Mouse (Mus musculus) kidney, postnatal 10 days (tissue): ENCODE results near the gene BC030867.
A peak's percentile ranks its signal among the peaks of the same experiment; 100 is the strongest.

Experiments used
- DNase-seq: peaks from one replicate; pipeline ENCODE4 v3.0.0; 2021; ENCODE audit warnings: mixed read lengths

Gene BC030867

GRCm38 (mm10) chr11:102248630-102249230 is at the start of gene BC030867:
Gene BC030867, plus strand, starts transcription at chr11:102248882.
- DNase-seq: peak; percentile 96

DNA sequence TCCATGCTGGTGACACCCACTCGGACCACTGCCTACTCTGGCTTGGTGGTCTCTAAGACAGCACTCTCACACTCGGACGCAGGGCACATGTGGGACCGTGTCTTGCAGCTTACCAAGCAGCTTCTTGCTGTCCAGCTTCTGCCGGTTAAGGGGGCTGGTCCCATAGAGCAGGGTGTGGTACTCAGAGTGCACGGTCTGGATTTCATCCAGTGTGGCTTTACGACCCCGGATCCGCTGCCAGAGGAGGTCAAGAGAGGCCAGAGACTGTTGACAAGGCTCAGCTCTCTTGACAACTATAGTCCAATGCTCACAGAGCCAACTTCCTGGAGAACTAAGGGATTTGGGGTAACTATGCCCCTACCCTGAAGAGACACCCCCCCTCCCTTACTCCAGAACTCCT is 48.8 kb upstream of the BC030867 start:
- peak; percentile 53 for DNase-seq

DNA sequence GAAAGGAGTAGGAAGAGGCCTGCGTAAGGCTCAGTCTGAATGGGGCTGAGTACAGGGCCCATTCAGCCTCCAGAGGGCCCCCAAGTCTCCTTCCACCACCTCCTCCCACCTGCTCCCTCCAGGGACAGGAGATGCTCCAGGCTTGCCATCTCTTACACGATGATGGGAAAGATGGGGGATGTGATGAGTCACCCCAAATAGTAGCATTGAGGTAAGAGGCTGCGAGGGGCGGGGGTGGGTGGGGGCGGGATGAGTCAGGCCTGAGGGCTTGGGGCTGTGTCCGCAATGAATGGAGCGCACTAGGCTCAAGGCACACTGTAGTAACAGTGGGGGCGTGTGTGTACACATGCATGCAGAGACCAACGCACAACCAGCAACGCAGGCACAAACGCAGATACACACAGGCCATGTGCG is 47.3 kb upstream of the BC030867 start:
- peak; percentile 24 for DNase-seq

DNA sequence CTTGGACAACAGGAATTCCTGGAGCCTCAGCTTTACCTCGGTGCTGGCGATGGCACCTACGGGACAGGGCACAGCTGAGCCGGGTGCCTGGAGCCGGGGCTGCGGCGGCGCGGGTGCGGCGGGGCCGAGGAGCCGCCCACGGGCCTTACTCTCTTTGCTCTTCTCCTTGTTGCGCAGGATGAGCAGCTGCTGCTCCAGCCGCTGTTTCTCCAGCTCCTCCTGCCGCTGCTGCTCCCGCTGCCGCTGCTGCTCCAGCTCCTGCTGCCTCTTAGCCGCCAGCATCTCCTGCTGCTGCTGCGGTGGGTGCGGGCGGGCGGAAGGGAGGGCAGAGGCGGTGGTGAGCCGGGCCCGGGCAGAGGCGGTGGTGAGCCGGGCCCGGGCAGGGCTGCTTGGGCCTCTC is 42.2 kb upstream of the BC030867 start:
- DNase-seq: no peak

DNA sequence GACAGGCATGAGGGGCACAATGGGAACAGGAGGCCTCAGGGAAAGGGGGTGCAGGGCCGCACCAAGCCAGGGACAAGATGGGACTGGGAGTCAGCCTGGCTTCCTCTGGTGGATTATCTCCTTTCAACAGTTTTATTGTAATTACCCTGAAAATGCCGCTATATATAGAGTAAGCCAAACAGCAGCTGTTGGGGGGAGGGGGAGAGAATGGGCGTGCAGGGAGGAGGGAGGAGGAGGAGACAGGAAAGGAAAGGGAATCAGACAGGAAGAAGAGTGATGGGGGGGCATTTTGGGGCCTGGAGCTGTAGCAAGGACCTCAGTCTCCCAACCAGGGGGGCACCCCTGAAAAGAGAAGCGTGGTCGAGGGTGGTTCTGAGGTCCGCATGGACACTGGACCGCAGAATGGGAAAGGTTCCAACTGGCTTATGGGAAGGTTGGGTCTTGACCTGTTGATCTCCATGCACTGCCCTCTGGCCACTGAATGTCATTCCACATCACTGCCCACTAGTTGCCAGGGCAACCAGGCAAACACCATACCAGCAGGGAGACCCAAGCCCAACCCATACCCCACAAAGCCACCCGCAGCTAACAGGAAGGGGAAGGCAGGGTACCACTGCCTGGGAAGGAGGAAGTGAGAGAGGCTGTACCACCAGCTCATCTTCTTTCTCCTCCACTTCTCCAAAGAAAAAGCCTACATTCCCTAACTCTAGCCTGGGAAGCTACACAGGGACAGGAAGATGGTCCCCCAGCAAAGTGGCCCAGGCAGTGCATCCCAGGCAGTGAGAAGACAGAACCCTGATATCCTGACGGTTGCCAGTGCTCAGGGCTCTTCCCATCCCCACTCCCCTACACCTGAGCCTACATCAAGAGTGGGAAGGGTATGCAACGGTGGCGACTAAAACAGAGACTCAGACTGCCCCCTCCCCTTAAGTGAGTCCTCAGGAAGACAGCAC is 40.6 kb upstream of the BC030867 start:
- peak; percentile 78 for DNase-seq

GRCm38 (mm10) chr11:102208846-102209245 is 39.8 kb upstream of the BC030867 start:
- DNase-seq: no peak

GRCm38 (mm10) chr11:102209742-102210141 is 38.9 kb upstream of the BC030867 start:
- no peak for DNase-seq

DNA sequence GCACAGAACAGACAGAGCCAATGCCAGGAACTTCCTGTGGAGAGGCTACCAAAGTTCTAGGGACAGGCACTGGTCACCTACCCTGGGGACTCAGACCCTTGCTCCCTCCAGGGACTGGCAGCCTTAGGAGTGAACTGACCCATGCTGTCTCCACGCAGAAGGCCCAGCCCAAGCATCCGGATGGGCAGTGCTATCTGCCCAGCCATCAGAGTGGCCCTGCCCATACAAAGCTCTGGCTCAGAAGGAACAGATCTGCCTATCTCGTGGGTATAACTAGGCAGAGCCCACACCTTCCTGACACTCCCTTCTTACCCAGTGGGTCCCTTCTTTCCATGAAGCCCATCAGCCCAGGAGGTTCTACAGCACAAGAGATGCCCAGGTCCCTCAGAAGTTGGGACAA is 38.5 kb upstream of the BC030867 start:
- DNase-seq: no peak

DNA sequence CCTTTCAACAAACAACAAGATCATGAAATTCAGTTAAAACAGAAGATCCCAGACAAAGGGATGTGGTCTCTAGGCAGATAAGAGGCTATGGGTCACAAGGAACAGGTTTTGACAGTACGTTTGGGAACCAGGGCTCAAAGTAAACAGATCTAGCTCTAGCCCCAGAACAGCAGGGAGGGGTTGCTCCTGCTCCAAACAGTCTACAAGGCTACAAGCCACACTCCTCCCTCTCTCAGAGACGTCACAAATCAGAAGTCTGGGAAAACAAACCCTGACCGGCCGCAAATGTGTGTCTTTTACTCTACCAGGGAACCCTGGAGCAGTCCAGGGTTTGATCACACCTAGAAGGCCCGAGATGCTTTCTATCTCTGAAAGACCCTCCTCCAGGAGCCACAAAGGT is 37.7 kb upstream of the BC030867 start:
- peak; percentile 22 for DNase-seq

DNA sequence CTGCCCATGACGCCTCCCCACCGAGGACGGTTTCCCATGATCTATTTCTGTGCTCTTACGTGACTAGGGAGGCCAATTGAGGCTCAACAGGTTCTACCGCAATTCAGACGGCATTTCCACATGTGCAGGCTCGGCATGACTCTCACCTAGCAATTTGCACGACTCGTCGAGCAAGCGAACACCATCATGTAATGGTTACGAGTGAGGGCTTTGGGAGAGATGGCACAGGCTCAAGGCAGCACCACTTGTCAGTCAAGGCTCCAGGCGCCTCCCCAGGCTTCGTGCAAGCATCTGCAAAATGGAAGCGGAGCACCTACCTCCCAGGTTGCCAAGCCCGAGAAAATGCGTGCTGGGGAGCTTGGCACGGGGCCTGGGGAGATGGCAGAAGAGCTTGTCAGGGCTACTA is 36.7 kb upstream of the BC030867 start:
- DNase-seq: peak; percentile 45

DNA sequence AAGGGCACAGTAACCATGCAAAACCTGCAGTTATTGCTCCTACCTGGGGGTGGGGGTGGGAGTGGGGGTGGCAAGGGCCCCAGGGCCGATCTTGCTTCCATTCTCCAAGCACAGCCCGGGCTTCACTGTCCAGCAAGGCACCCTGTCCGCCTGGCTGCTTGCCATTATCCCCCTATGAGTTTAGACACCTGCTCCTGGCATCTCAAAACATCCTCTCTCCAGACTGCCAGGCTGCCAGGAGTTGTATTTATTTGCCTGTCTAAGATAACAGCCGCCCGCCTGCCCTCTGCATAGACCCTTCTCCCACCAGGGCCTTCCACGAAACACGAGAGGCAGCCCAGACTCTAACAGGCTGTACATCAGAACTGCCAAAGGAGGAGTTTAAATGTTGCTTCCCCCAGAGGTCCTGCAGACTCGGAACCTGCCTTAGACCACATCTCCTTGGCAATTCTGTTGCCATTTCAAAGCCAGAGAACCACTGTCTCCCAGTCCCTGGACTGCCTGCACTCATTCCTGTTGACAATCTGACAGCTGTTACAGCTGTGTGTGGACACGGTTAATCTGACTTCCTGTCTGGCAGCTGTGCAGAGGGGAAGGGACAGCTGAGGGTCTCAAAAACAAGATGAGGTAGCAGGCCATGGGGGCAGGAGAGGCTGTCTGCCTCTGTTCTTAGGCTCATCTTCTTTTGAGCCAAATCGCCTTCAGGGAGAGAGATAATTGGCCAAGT is 34.1 kb upstream of the BC030867 start:
- DNase-seq: peak; percentile 68

DNA sequence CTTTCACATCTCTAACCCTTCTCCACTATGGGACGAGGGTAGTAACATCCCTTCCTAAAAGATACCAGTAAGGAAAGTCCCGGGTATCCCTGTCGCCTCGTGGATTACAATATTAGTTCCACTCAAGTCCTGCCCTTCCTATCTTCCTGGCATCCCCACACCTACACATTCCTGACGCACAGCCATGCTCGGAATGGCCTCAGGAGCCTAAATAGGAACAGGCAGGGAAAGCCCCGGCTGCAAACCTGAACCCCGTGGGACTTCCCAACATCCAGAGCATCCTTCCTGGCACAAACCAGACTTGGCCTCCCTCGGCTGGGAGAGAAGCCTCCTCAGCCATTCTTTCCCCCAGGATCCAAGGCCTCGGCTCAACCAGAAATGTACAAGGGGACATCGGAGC is 33.2 kb upstream of the BC030867 start:
- no peak for DNase-seq

DNA sequence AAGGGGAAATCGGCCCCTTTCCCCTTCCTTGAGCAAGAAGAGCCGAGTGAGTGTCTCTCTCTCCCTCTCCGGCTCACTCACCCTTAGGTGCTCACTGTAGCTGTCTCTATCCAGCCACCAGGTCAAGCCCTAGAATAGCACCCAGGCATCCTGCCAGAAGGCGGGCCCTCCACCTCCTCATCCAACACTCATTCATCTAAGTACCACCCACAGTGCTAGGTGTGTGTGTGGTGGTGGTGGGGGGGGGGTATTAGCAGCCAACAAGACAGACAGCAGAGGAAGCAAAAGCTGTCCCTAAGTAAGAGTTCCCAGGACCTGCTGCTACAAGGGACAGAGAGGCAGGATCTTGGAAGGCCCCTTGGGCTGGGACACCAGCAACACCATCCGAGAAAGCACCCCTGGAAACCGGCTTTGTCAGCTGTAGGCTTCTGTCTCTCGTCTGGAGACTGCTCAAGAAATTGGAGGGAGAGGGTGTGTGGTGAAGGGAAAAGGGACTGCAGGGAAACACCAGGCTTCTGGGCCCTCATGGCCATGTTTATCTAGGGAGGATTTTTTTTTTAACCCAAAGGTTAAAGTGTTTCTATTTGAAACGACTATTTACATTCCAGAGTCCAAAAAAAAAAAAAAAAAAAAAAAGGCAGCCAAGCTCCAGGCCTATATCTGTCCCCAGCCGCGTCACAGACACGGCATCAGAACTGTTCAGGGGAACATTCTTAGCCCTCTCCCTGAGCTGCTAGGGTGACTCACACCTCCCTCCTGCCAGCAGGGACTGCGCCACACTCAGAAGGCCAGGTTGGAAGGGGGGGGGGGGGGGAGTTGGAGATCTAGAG is 32.4 kb upstream of the BC030867 start:
- DNase-seq: peak; percentile 82

DNA sequence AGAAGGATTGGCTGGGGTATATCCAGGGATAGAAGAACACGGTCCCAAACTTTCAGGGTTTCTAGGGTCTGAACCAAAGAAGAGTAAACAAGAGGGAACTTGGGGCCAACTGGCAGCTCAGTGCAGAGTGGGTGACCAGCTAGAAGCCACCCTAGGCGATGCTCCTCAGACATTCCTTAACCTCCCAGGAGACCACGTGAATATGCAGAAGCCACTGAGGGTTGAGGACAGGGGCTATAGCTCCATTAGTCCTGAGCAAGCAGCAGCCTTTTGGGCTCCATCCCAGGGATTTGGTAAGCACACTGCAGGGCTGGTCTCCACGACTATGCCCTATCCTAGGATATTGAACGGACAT is 31.8 kb upstream of the BC030867 start:
- DNase-seq: peak; percentile 20

- peak; percentile 33 for DNase-seq
Observed at GRCm38 (mm10) chr11:102217396-102217795, 31.3 kb upstream of the BC030867 start.

- peak; percentile 52 for DNase-seq
Observed at GRCm38 (mm10) chr11:102217876-102218430, 30.7 kb upstream of the BC030867 start.

GRCm38 (mm10) chr11:102218783-102219182 is 29.9 kb upstream of the BC030867 start:
- peak; percentile 98 for DNase-seq

GRCm38 (mm10) chr11:102219247-102219993 is 29.3 kb upstream of the BC030867 start:
- peak; percentile 41 for DNase-seq

- peak; percentile 61 for DNase-seq
Observed at GRCm38 (mm10) chr11:102219994-102220346, 28.7 kb upstream of the BC030867 start.

DNA sequence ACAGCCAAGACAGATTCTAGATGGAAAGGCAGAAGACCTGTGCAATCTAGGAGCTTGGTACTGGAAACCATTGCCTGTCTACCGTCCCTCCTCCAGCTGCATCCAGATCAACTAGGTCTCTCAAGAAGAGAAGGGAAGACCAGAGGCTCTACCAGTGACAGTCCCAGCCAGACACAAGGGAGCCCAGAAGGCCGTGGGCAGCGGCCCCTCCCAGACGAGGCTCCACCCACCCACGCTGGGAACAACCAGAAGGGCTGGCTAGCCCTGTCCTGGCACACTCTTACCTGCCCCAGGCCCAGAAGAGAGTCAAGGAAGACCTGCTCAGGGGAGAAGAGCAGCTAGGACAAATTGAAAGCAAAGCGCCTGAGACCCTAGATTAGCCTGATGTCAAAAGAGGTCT is 28.2 kb upstream of the BC030867 start:
- DNase-seq: peak; percentile 24

GRCm38 (mm10) chr11:102221243-102221953 is 27.3 kb upstream of the BC030867 start:
- DNase-seq: no peak
